Mouse (Mus musculus): ENCODE data around the gene Styxl1. TPM values are rescaled to one million over a fixed set of nuclear protein-coding genes. Genes with fewer than 3 reads are reported as not detected.
A peak's percentile ranks its signal among the peaks of the same experiment; 100 is the strongest.

Styxl1 gene
- total RNA-seq, 2 experiments from 2014 or later: not detected

- ATAC-seq (replicated peaks; ENCODE audit: low FRiP score, poor library complexity, severe bottlenecking): no peak
Observed at GRCm38 (mm10) chr5:135776546-135776945, 1.6 kb downstream of the Styxl1 start.

GRCm38 (mm10) chr5:135772519-135772918, 5.7 kb downstream of the Styxl1 start:
- no peak for ATAC-seq (replicated peaks; ENCODE audit: low FRiP score, poor library complexity, severe bottlenecking)

- ATAC-seq (replicated peaks; ENCODE audit: low FRiP score, poor library complexity, severe bottlenecking): no peak
Observed at GRCm38 (mm10) chr5:135764971-135765370, 13.2 kb downstream of the Styxl1 start.

- peak; percentile 52; the same call in 1 of the 2 replicates for ATAC-seq (replicated peaks; ENCODE audit: low FRiP score, poor library complexity, severe bottlenecking)
Observed at GRCm38 (mm10) chr5:135763526-135763925, 14.7 kb downstream of the Styxl1 start.

- no peak for ATAC-seq (replicated peaks; ENCODE audit: low FRiP score, poor library complexity, severe bottlenecking)
Observed at GRCm38 (mm10) chr5:135761881-135762280, 16.3 kb downstream of the Styxl1 start.

- no peak for ATAC-seq (replicated peaks; ENCODE audit: low FRiP score, poor library complexity, severe bottlenecking)
Observed at GRCm38 (mm10) chr5:135751595-135751994, 26.6 kb downstream of the Styxl1 start.

GRCm38 (mm10) chr5:135751041-135751440, 27.1 kb downstream of the Styxl1 start:
- ATAC-seq (replicated peaks; ENCODE audit: low FRiP score, poor library complexity, severe bottlenecking): no peak

- peak; percentile 9; the same call in 1 of the 2 replicates for ATAC-seq (replicated peaks; ENCODE audit: low FRiP score, poor library complexity, severe bottlenecking)
Observed at GRCm38 (mm10) chr5:135744742-135745141, 33.4 kb downstream of the Styxl1 start.

GRCm38 (mm10) chr5:135743741-135744609, 34.2 kb downstream of the Styxl1 start, which contains the start of gene Tmem120a:
Gene Tmem120a, minus strand, starts transcription at chr5:135744448.
- peak; percentile 99 for ATAC-seq (replicated peaks; ENCODE audit: low FRiP score, poor library complexity, severe bottlenecking)

GRCm38 (mm10) chr5:135742941-135743740, 35.0 kb downstream of the Styxl1 start:
- ATAC-seq (replicated peaks; ENCODE audit: low FRiP score, poor library complexity, severe bottlenecking): no peak

GRCm38 (mm10) chr5:135742156-135742555, 36.0 kb downstream of the Styxl1 start:
- no peak for ATAC-seq (replicated peaks; ENCODE audit: low FRiP score, poor library complexity, severe bottlenecking)

GRCm38 (mm10) chr5:135738266-135738665, 39.9 kb downstream of the Styxl1 start:
- ATAC-seq (replicated peaks; ENCODE audit: low FRiP score, poor library complexity, severe bottlenecking): no peak

GRCm38 (mm10) chr5:135737154-135737553, 41.0 kb downstream of the Styxl1 start:
- ATAC-seq (replicated peaks; ENCODE audit: low FRiP score, poor library complexity, severe bottlenecking): no peak

GRCm38 (mm10) chr5:135736544-135736943, 41.6 kb downstream of the Styxl1 start:
- ATAC-seq (replicated peaks; ENCODE audit: low FRiP score, poor library complexity, severe bottlenecking): no peak

- ATAC-seq (replicated peaks; ENCODE audit: low FRiP score, poor library complexity, severe bottlenecking): no peak
Observed at GRCm38 (mm10) chr5:135735741-135736140, 42.4 kb downstream of the Styxl1 start.

- ATAC-seq (replicated peaks; ENCODE audit: low FRiP score, poor library complexity, severe bottlenecking): no peak
Observed at GRCm38 (mm10) chr5:135734057-135734680, 44.0 kb downstream of the Styxl1 start.

GRCm38 (mm10) chr5:135733071-135733470, 45.1 kb downstream of the Styxl1 start:
- no peak for ATAC-seq (replicated peaks; ENCODE audit: low FRiP score, poor library complexity, severe bottlenecking)

- no peak for ATAC-seq (replicated peaks; ENCODE audit: low FRiP score, poor library complexity, severe bottlenecking)
Observed at GRCm38 (mm10) chr5:135731322-135731721, 46.9 kb downstream of the Styxl1 start.

- ATAC-seq (replicated peaks; ENCODE audit: low FRiP score, poor library complexity, severe bottlenecking): no peak
Observed at GRCm38 (mm10) chr5:135730916-135731315, 47.3 kb downstream of the Styxl1 start.

GRCm38 (mm10) chr5:135730278-135730677, 47.9 kb downstream of the Styxl1 start:
- no peak for ATAC-seq (replicated peaks; ENCODE audit: low FRiP score, poor library complexity, severe bottlenecking)

Data from erythroid progenitor cell, adult 5-6 weeks (primary cell).